Mouse (Mus musculus): ENCODE measurements around the gene Dennd4a. TPM values are rescaled to one million over a fixed set of nuclear protein-coding genes. Genes with fewer than 3 reads are reported as not detected.

The Dennd4a gene
- polyA plus RNA-seq, 1 experiment from 2014 or later = 11.6 TPM

DNA sequence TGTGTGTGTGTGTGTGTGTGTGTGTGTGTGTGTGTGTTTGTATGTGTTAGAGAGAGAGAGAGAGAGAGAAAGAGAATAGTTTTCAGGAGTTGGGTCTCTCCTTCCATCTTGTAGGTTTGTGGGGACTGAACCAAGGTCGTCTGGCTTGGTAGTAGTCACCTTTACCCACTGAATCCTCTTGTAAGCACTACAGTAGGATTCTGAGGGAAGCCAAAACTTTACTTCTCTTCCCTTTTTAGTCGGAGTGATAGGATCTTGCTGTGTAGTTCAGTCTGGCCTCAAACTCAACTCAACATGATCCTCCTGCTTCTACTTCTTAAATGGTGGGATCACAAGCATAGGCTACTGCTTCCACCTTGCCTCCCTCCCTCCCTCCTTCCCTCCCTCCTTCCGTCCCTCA, 17.3 kb upstream of the Dennd4a start:
- ATAC-seq = no peak
- WGBS = 61% methylated on average over 3 of the region's 3 CpGs
- Histone ChIP-seq H3K36me3 (ENCODE audit: control insufficient read depth, insufficient read depth) (no peaks in the 10 kb centered on the region), H3K4me3 (replicated peaks; ENCODE audit: low read length) (no peak overlapping the region), H3K9ac (replicated peaks; ENCODE audit: low read depth, low read length) (no peak overlapping the region), H3K4me1 (replicated peaks; ENCODE audit: control insufficient read depth, insufficient read depth, low read length) (peaks cover 4% of the 10 kb centered on the region; the same call in 1 of the 2 replicates), H3K27me3 (replicated peaks; ENCODE audit: control insufficient read depth, insufficient read depth, low read length) (no peaks in the 10 kb centered on the region), H3K9me3 (ENCODE audit: control insufficient read depth, low read length) (no peaks in the 10 kb centered on the region), H3K4me2 (ENCODE audit: low read length) (no peak overlapping the region), H3K27ac (ENCODE audit: low read length) (no peak overlapping the region)

DNA sequence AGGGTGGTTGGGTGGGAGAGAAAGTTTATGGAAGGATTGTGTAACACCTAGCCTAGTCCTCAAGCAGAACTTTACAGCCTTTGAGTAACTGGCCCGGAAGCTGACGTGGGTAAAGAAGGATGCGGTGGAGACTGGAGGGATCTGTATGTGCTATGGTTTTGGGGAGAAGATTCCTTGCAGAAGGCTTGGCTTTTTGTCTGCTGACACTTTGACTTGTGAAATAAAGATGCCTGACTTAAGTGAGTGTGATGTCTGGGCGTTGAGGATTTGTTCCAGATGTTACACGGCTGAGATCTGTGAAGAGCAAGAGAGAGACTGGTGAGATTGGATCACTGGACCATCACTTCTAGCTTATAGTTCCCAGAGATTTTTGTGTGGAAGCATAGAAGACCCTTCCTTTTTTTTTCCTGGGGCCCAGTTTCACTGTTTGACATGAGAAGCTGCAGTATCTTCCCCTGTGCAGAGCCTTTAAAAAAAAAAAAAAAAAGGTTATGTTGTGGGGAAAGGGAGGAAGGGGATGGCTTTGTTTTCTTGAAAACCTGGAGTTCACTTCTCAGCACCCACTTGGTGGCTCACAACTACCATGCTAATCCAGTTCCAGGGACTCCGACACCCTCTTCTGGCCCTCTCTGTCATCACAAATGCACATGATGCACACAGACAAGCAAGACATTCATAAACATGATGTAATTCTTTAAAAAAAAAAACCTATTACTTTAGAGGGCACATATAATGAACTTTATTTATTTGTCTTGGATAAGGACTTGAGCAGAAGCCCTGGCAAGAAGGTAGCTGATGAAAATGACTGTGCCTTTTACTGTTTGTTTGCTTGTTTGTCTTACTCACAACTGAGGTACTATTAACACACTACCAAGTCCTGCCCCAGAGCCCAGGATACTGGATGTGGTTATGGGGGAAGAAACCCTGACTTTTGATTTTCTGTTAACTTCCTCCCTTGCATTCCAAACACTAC, 16.4 kb upstream of the Dennd4a start:
- Histone ChIP-seq H3K27ac (ENCODE audit: low read length) (no peak overlapping the region), H3K9me3 (ENCODE audit: control insufficient read depth, low read length) (no peaks in the 10 kb centered on the region), H3K27me3 (replicated peaks; ENCODE audit: control insufficient read depth, insufficient read depth, low read length) (no peaks in the 10 kb centered on the region), H3K9ac (replicated peaks; ENCODE audit: low read depth, low read length) (no peak overlapping the region), H3K4me2 (ENCODE audit: low read length) (no peak overlapping the region), H3K4me1 (replicated peaks; ENCODE audit: control insufficient read depth, insufficient read depth, low read length) (peaks cover 4% of the 10 kb centered on the region; the same call in 1 of the 2 replicates), H3K36me3 (ENCODE audit: control insufficient read depth, insufficient read depth) (no peaks in the 10 kb centered on the region), H3K4me3 (replicated peaks; ENCODE audit: low read length) (no peak overlapping the region)
- ATAC-seq = no peak
- WGBS = 89% methylated on average over 6 of the region's 6 CpGs

DNA sequence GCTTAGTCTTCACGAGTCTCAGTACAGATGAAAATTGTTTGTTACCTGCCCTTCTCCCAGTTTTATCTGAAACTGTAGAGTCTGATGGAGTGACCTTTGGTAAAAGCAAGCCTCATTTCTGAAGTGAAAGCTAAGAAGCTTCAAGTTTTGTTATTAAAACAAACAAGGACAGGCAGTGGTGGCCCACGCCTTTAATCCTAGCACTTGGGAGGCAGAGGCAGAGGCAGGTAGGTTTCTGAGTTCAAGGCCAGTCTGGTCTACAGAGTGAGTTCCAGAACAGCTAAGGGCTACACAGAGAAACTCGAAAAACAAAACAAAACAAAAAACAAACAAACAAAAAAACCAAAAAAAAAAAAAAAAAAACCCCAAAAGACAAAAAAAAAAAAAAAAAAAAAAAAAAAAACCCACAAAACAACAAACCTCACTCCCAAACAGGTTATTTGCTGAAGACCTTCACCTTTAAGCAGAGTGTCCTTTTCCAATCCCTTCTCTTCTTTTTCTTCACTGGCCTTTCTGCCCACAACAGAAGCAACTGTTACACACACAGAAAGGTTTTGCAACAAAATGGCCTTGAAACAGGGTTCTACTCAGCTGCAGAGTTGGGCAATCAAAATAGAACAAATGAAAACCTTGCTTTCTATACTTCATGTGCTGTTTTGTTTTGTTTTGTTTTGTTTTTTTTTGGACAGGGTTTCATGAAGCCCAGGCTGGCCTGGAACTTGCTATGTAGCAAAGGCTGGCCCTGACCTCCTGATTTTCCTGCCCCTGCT, 15.1 kb upstream of the Dennd4a start:
- Histone ChIP-seq H3K27me3 (replicated peaks; ENCODE audit: control insufficient read depth, insufficient read depth, low read length) (no peaks in the 10 kb centered on the region), H3K9me3 (ENCODE audit: control insufficient read depth, low read length) (no peaks in the 10 kb centered on the region), H3K4me3 (replicated peaks; ENCODE audit: low read length) (no peak overlapping the region), H3K36me3 (ENCODE audit: control insufficient read depth, insufficient read depth) (no peaks in the 10 kb centered on the region), H3K4me1 (replicated peaks; ENCODE audit: control insufficient read depth, insufficient read depth, low read length) (peaks cover 2% of the 10 kb centered on the region; the same call in 1 of the 2 replicates), H3K27ac (ENCODE audit: low read length) (no peak overlapping the region), H3K9ac (replicated peaks; ENCODE audit: low read depth, low read length) (no peak overlapping the region), H3K4me2 (ENCODE audit: low read length) (no peak overlapping the region)
- 74% methylated on average over 3 of the region's 3 CpGs for WGBS
- ATAC-seq = no peak

DNA sequence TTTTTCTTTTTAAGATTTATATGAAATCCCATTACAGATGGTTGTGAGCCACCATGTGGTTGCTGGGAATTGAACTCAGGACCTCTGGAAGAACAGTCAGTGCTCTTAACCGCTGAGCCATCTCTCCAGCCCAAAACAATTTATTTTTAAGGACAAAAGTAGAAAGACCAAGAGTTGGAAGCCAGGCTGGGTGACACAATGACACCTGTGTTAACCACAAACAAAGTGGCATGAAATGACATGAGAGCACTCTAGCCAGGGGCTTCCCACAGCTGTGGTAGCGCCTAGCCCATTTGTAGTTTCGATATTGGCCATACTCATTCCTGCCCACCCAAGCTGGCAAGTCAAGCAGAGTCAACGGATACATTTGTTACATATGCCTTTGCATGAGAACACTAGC, 13.7 kb upstream of the Dennd4a start:
- ATAC-seq = no peak
- Histone ChIP-seq H3K36me3 (ENCODE audit: control insufficient read depth, insufficient read depth) (no peaks in the 10 kb centered on the region), H3K9me3 (ENCODE audit: control insufficient read depth, low read length) (no peaks in the 10 kb centered on the region), H3K4me1 (replicated peaks; ENCODE audit: control insufficient read depth, insufficient read depth, low read length) (no peaks in the 10 kb centered on the region), H3K4me3 (replicated peaks; ENCODE audit: low read length) (no peak overlapping the region), H3K27me3 (replicated peaks; ENCODE audit: control insufficient read depth, insufficient read depth, low read length) (no peaks in the 10 kb centered on the region), H3K4me2 (ENCODE audit: low read length) (no peak overlapping the region), H3K27ac (ENCODE audit: low read length) (no peak overlapping the region), H3K9ac (replicated peaks; ENCODE audit: low read depth, low read length) (no peak overlapping the region)
- WGBS = 89% methylated on average over 4 of the region's 4 CpGs

DNA sequence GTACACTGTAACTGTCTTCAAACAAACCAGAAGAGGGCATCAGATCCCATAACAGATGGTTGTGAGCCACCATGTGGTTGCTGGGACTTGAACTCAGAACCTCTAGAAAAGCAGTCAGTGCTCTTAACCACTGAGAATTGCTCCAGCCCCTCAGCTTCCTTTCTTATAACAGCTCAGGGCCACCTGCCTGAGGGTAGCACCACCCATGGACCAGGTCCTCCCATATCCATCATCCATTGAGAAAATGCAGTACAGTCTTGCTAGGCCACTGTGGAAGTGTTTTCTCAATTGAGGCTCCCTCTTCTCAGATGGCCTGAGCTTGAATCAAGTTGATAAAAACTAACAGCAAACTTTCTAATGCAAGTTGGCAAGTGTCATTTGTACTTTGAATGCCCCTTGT, 13.0 kb upstream of the Dennd4a start:
- ATAC-seq = no peak
- no peak overlapping the region for H3K4me2 ChIP-seq (ENCODE audit: low read length)
- no peak overlapping the region for H3K27ac ChIP-seq (ENCODE audit: low read length)
- H3K9me3 ChIP-seq (ENCODE audit: control insufficient read depth, low read length) = no peaks in the 10 kb centered on the region
- no peaks in the 10 kb centered on the region for H3K27me3 ChIP-seq (replicated peaks; ENCODE audit: control insufficient read depth, insufficient read depth, low read length)
- no peaks in the 10 kb centered on the region for H3K36me3 ChIP-seq (ENCODE audit: control insufficient read depth, insufficient read depth)
- H3K4me3 ChIP-seq (replicated peaks; ENCODE audit: low read length) = no peak overlapping the region
- no peaks in the 10 kb centered on the region for H3K4me1 ChIP-seq (replicated peaks; ENCODE audit: control insufficient read depth, insufficient read depth, low read length)
- H3K9ac ChIP-seq (replicated peaks; ENCODE audit: low read depth, low read length) = no peak overlapping the region

DNA sequence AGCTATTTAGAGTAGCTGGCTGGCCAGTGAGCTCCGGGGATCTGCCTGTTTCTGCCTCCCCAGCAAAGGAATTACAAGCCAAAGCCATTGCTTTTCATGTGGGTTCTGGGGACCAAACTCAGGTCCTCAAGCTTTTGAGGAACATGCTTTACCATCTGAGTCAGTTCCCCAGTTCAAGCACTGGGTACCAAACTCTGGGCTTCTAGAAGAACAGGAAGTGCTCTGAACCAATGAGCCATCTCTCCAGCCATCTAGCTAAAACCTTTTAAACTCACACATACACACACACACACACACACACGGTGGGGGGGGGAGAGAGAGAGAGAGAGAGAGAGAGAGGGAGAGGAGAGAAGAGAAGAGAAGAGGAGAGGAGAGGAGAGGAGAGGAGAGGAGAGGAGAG, 12.3 kb upstream of the Dennd4a start:
- Histone ChIP-seq H3K27ac (ENCODE audit: low read length) (no peak overlapping the region), H3K4me1 (replicated peaks; ENCODE audit: control insufficient read depth, insufficient read depth, low read length) (no peaks in the 10 kb centered on the region), H3K4me2 (ENCODE audit: low read length) (no peak overlapping the region), H3K9ac (replicated peaks; ENCODE audit: low read depth, low read length) (no peak overlapping the region), H3K9me3 (ENCODE audit: control insufficient read depth, low read length) (no peaks in the 10 kb centered on the region), H3K27me3 (replicated peaks; ENCODE audit: control insufficient read depth, insufficient read depth, low read length) (no peaks in the 10 kb centered on the region), H3K4me3 (replicated peaks; ENCODE audit: low read length) (no peak overlapping the region), H3K36me3 (ENCODE audit: control insufficient read depth, insufficient read depth) (no peaks in the 10 kb centered on the region)
- ATAC-seq = no peak
- WGBS = 85% methylated on average over 1 of the region's 2 CpGs

DNA sequence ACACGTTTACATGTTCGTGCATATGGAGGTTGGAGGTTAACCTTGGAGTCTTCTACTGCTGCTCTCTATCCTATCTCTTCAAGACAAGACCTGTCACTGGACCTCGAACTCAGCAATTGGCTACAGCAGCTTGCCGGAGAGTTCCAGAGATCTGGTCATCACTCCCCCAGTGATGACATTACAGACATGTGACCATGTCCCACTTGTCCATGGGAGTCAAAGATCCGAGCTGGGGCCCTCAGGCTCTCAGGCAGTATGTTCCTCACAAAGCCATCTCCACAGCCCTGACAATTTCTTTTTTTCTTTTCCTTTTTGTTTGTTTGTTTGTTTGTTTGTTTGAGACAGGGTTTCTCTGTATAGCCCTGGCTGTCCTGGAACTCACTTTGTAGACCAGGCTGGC, 11.6 kb upstream of the Dennd4a start:
- Histone ChIP-seq H3K4me3 (replicated peaks; ENCODE audit: low read length) (no peak overlapping the region), H3K4me1 (replicated peaks; ENCODE audit: control insufficient read depth, insufficient read depth, low read length) (no peaks in the 10 kb centered on the region), H3K9me3 (ENCODE audit: control insufficient read depth, low read length) (no peaks in the 10 kb centered on the region), H3K36me3 (ENCODE audit: control insufficient read depth, insufficient read depth) (no peaks in the 10 kb centered on the region), H3K27ac (ENCODE audit: low read length) (no peak overlapping the region), H3K9ac (replicated peaks; ENCODE audit: low read depth, low read length) (no peak overlapping the region), H3K27me3 (replicated peaks; ENCODE audit: control insufficient read depth, insufficient read depth, low read length) (no peaks in the 10 kb centered on the region), H3K4me2 (ENCODE audit: low read length) (no peak overlapping the region)
- ATAC-seq = no peak
- WGBS = 94% methylated on average over 5 of the region's 5 CpGs

DNA sequence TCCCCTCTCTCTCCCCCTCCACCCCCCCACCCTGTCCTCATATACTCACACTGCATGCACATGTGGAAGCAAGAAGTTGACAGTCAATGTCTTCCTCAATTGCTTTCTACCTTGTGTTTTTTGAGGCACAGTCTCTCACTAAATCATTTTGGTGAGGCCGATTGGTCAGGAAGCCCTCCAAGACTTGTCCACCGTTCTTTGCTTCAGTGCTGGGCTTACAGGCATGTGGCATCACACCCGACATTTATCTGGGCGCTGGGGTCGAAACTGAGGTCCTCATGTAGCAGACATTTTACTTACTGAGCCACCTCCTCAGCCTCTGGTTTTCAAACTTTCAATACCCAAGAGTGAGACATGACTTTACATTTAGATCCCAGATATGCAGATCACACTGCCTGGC, 8.6 kb upstream of the Dennd4a start:
- no peaks in the 10 kb centered on the region for H3K4me1 ChIP-seq (replicated peaks; ENCODE audit: control insufficient read depth, insufficient read depth, low read length)
- H3K4me3 ChIP-seq (replicated peaks; ENCODE audit: low read length) = no peak overlapping the region
- no peak overlapping the region for H3K27ac ChIP-seq (ENCODE audit: low read length)
- H3K9ac ChIP-seq (replicated peaks; ENCODE audit: low read depth, low read length) = no peak overlapping the region
- H3K36me3 ChIP-seq (ENCODE audit: control insufficient read depth, insufficient read depth) = no peaks in the 10 kb centered on the region
- no peak overlapping the region for H3K4me2 ChIP-seq (ENCODE audit: low read length)
- no peaks in the 10 kb centered on the region for H3K9me3 ChIP-seq (ENCODE audit: control insufficient read depth, low read length)
- H3K27me3 ChIP-seq (replicated peaks; ENCODE audit: control insufficient read depth, insufficient read depth, low read length) = no peaks in the 10 kb centered on the region
- WGBS = 82% methylated on average over 5 of the region's 5 CpGs
- ATAC-seq = no peak

DNA sequence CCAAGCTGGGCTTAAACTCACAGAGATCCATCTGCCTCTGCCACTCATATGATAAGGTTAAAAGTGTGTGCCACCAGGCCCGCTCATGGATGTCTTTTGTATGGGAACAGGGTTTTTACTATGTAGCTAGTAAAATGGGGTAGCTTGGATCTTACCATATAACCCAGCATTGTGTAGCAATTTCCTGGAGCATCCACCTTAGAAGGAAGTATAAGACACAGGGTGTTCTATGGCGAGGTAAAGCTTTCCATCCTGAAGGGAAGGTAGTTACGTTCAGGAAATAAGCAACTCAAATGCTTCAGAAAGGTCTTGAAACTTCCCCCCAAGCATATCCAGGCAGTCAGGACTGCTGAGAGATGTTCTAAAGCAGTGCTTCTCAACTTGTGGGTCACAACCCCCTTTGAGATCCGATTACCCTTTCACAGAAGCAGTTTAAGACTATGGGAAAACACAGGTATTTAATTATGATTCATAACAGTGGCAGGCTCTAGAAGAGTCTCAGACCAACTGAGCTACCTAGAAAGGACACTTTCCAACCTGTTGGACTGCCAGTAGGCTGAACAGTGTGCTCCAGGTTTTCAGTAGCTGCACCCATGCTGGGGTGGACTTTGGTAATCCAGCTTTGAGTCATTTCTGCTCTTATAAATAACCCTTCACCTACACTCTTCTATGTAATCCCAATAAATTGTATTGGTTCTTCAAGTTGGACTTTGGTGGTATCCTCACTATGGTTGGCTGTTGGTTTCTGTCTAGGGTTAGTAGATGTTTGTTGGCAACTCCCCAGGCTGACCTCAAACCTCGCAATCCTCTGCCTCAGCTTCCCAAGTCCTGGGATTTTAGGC, 7.5 kb upstream of the Dennd4a start:
- Histone ChIP-seq H3K4me2 (ENCODE audit: low read length) (no peak overlapping the region), H3K4me3 (replicated peaks; ENCODE audit: low read length) (no peak overlapping the region), H3K27ac (ENCODE audit: low read length) (no peak overlapping the region), H3K9me3 (ENCODE audit: control insufficient read depth, low read length) (no peaks in the 10 kb centered on the region), H3K36me3 (ENCODE audit: control insufficient read depth, insufficient read depth) (no peaks in the 10 kb centered on the region), H3K27me3 (replicated peaks; ENCODE audit: control insufficient read depth, insufficient read depth, low read length) (no peaks in the 10 kb centered on the region), H3K4me1 (replicated peaks; ENCODE audit: control insufficient read depth, insufficient read depth, low read length) (no peaks in the 10 kb centered on the region), H3K9ac (replicated peaks; ENCODE audit: low read depth, low read length) (no peak overlapping the region)
- ATAC-seq = no peak
- 85% methylated on average over 5 of the region's 5 CpGs for WGBS

All from forebrain, embryonic 16.5 days (tissue).